Mouse (Mus musculus) testis, adult 2 months (tissue): Measurements from ENCODE around the gene Ulk3.

Experiments used
- CTCF ChIP-seq: fragments of 200-500 bp; IDR thresholded peaks from 2 replicates; pipeline ENCODE4 v1.5.1; 2012; ENCODE audit warnings: low read depth, mild to moderate bottlenecking, inconsistent platforms, low read length, moderate library complexity; ENCODE audit not compliant: control insufficient read depth, insufficient read depth, insufficient replicate concordance
- POLR2A ChIP-seq: fragments of 200-500 bp; IDR thresholded peaks from 2 replicates; pipeline ENCODE4 v1.6.1; 2012; ENCODE audit warnings: low read depth, mild to moderate bottlenecking, inconsistent platforms, low read length, moderate library complexity; ENCODE audit not compliant: control insufficient read depth

DNA sequence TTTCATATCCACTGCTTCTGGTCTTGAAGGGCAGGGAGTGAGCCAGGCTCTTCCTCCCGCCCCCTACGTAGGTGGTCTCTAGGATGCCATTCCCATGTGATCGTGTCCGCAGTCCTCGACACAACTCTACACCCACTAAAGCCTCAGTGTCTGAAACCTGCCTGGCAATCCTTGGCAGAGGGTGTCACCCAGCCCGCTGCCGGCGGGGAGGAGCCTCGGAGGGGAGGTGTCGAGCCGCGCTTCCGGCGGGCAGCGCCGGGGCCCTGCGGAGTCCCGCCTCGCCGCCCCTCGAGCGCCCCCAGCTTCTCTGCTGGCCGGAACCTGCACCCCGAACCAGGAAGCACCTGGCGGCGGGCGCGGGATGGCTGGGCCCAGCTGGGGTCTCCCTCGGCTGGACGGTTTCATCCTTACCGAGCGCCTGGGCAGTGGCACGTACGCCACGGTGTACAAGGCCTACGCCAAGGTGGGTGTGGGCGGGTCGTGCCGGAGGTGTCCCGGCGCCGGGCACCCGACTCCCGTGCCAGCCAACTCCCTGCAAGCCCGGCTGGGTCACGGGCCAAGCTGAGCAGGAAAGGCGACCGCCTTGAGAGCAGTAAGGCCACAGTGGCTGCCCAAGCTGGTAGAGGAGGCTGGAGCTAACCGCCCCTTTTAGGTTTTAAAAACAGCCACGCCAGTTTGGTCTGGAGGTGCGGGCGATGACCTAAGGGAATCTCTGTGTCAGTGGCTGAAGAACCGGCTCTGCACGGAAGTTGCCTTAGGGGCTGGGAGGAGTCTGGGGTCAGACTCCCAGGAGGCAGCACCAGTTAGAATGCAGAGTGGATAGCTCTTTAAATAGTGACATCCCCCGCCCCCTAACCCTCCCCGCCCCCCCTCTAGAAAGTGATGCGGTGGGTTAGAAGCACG, at the start of gene Ulk3:
- no peak for TF ChIP-seq CTCF
- TF ChIP-seq POLR2A = no peak
